Mouse (Mus musculus) testis, postnatal 10 days (tissue): ENCODE results near the gene Mt1.

ENCODE experiments used
- DNase-seq: peaks from one replicate; pipeline ENCODE4 v3.0.0; 2021; ENCODE audit warnings: low spot score

Mt1 gene

GRCm38 (mm10) chr8:94172809-94173732 is 5.8 kb upstream of the Mt1 start:
- DNase-seq, result peak; percentile 56

- DNase-seq, result no peak
Measured at GRCm38 (mm10) chr8:94173848-94174403, 5.0 kb upstream of the Mt1 start.

- no peak for DNase-seq
Measured at GRCm38 (mm10) chr8:94174619-94175213, 4.2 kb upstream of the Mt1 start.

GRCm38 (mm10) chr8:94177716-94178390 is 1.0 kb upstream of the Mt1 start:
- DNase-seq, result no peak

- DNase-seq, result no peak
Measured at GRCm38 (mm10) chr8:94179713-94180560, 1.1 kb downstream of the Mt1 start.

- no peak for DNase-seq
Measured at GRCm38 (mm10) chr8:94180561-94180908, 1.7 kb downstream of the Mt1 start.

GRCm38 (mm10) chr8:94182055-94182929 is 3.4 kb downstream of the Mt1 start:
- no peak for DNase-seq

- peak; percentile 85 for DNase-seq
Measured at GRCm38 (mm10) chr8:94183117-94183516, 4.2 kb downstream of the Mt1 start.

GRCm38 (mm10) chr8:94184357-94184843 is 5.5 kb downstream of the Mt1 start:
- DNase-seq, result no peak

GRCm38 (mm10) chr8:94185791-94186190 is 6.9 kb downstream of the Mt1 start:
- DNase-seq, result no peak

- DNase-seq, result peak; percentile 85
Measured at GRCm38 (mm10) chr8:94186542-94186941, 7.7 kb downstream of the Mt1 start.

GRCm38 (mm10) chr8:94187290-94188002 is 8.6 kb downstream of the Mt1 start:
- DNase-seq, result no peak

GRCm38 (mm10) chr8:94189275-94190031 is 10.6 kb downstream of the Mt1 start:
- DNase-seq, result no peak

GRCm38 (mm10) chr8:94191101-94191691 is 12.3 kb downstream of the Mt1 start:
- DNase-seq, result peak; percentile 77

GRCm38 (mm10) chr8:94192926-94193325 is 14.0 kb downstream of the Mt1 start:
- no peak for DNase-seq

GRCm38 (mm10) chr8:94194591-94195223 is 15.8 kb downstream of the Mt1 start:
- no peak for DNase-seq

GRCm38 (mm10) chr8:94199202-94199869 is 20.5 kb downstream of the Mt1 start:
- peak; percentile 68 for DNase-seq

GRCm38 (mm10) chr8:94204043-94204442 is 25.2 kb downstream of the Mt1 start:
- DNase-seq, result no peak
